Mouse (Mus musculus): ENCODE data around the gene Gcsh. TPM values are rescaled to one million over a fixed set of nuclear protein-coding genes. Genes with fewer than 3 reads are reported as not detected.

Gcsh gene
- total RNA-seq, 2 experiments from 2014 or later: 43.9 to 50.1 TPM

Other genes starting within 250 kb of the Gcsh start
- 10 to 100 TPM; 11.6 to 14.7 TPM for gene Cmc2, start 72.1 kb downstream of the Gcsh start, total RNA-seq (2021)
- 1 to 10 TPM in 1 of 2 experiments, under 1 TPM in 1; 0.81 to 1.2 TPM for gene Cenpn, start 71.8 kb downstream of the Gcsh start, total RNA-seq (2021)
- gene Atmin, start 50.1 kb downstream of the Gcsh start, total RNA-seq (2021): 10 to 100 TPM; 43.9 to 47.8 TPM
- 10 to 100 TPM in 1 of 2 experiments, 1 to 10 TPM in 1; 9.1 to 10.4 TPM for gene 1700030J22Rik, start 14.6 kb downstream of the Gcsh start, total RNA-seq (2021)
- under 1 TPM; 0.08 to 0.12 TPM for gene Pkd1l2, start 88.9 kb upstream of the Gcsh start, total RNA-seq (2021)
- not detected for gene Bco1, start 102.3 kb upstream of the Gcsh start, total RNA-seq (2021)
- gene Gan, start 164.6 kb upstream of the Gcsh start, total RNA-seq (2021): 10 to 100 TPM; 18.5 to 19.4 TPM

Measured in layer of hippocampus, adult 18-20 months (tissue).